Mouse (Mus musculus) cortical plate, adult 2 months (tissue): ENCODE data around the gene Bcap31. TPM values are rescaled to one million over a fixed set of nuclear protein-coding genes. Genes with fewer than 3 reads are reported as not detected.

Experiments
- H3K27ac ChIP-seq: fragments of 200-500 bp; 2 replicates; pipeline ENCODE4 v1.5.1; 2012; ENCODE audit warnings: low read length, control low read depth, inconsistent platforms; ENCODE audit not compliant: insufficient read depth
- H3K4me1 ChIP-seq: fragments of 200-500 bp; 2 replicates; pipeline ENCODE4 v1.6.1; 2011; ENCODE audit warnings: low read length; ENCODE audit not compliant: control insufficient read depth, insufficient read depth
- H3K4me3 ChIP-seq: fragments of 200-500 bp; 2 replicates; pipeline ENCODE4 v1.5.1; 2011; ENCODE audit warnings: mild to moderate bottlenecking, low read length, control low read depth; ENCODE audit not compliant: insufficient read depth
- CTCF ChIP-seq: fragments of 200-500 bp; IDR thresholded peaks from 2 replicates; pipeline ENCODE4 v1.5.1; 2011; ENCODE audit warnings: mild to moderate bottlenecking, control low read depth, low read length; ENCODE audit not compliant: insufficient read depth; ENCODE audit errors: extremely low read depth
- POLR2A ChIP-seq: fragments of 200-500 bp; IDR thresholded peaks from 2 replicates; pipeline ENCODE4 v1.6.1; 2011; ENCODE audit warnings: mild to moderate bottlenecking, low read length, control low read depth; ENCODE audit not compliant: insufficient read depth; ENCODE audit errors: extremely low read depth
- polyA plus RNA-seq: library from polyadenylated mRNA; depleted of rRNA; stranded (reverse); fragments of >200 nt; gene quantifications from 2 replicates; pipeline ENCODE4 v1.2.3, GENCODE M21; 2012

Gene Bcap31
- polyA plus RNA-seq, 1 experiment: 88.1 TPM

DNA sequence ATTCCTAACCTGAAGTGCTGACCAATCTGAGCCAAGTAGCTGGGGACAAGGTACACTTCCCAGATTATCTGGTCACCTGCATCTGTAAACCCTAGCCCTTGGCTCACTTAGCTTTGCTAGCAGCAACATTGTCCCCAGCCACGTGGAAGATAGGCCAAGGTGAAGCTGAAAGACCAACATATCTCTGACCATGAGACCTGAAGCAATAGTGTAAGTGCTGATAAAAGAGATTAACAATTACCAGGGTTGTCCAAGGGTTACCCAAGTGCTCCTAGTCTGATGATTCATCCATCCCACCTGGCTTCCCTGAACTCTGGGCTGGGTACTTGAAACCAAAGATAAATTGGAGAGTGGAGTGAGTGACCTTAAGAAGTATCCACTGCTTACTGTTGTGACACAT is 14.9 kb upstream of the Bcap31 start:
- no peak overlapping the region for H3K27ac ChIP-seq
- TF ChIP-seq POLR2A (no peak), CTCF (no peak)
- no peaks in the 10 kb centered on the region for H3K4me1 ChIP-seq
- no peak overlapping the region for H3K4me3 ChIP-seq

DNA sequence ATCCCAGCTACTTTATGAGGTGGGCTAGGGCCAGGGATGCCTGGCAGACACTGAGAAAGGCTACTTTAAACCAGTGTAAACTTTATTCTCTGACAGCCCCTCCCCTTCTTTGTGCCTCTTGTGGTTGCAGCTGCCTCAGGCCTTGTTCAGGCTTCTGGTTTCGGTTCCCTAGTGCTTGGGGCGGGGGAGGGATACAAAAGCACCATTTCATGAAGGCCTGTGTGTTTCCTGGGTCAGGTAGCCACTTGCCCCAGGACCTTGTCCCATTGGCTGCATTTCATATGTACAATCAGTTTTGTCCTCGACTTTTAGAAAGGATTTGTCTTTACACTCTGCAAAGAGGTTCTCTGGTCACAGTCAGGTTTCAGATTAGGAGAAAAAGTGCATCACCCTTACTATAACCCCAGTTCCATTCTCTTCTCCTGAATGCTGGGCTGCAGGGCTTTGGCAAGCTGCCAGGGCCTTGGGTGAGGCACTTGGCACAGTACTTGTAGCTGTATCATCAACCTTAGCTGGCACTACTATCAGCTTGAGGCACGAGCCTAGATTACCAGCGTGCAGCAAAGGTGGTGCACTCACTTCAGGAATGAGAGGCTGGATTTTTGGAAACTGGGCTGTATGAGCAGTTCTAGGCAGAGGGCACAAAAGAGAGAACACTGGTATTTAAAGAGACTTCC is 2.8 kb upstream of the Bcap31 start:
- Histone ChIP-seq H3K4me3 (no peak overlapping the region; the same call in 1 of the 2 replicates), H3K4me1 (0 out of 2 replicates have a peak, but pooled peaks cover 4% of the 10 kb centered on the region), H3K27ac (no peak overlapping the region)
- TF ChIP-seq CTCF: no peak
- TF ChIP-seq POLR2A: no peak

DNA sequence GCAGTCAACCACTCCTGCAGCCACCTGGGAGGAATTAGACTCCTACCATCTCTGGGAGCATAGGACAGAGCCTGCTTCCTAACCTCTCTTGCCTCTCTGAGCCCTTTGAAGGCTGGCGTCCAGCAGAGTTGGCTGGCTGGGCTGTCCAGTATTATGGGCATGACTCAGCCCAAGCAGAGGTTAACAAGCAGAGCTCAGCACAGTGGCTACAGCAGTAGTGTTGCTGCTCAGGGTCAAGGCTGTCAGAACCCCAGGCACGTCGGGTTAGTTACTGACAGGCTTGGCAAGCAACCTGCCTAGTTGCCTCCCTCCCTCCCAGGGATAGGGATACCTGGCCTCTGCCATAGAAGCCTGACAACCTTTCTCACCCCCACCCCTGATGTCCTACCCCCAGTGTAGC is 2.3 kb upstream of the Bcap31 start:
- TF ChIP-seq POLR2A (no peak), CTCF (no peak)
- 0 out of 2 replicates have a peak, but pooled peaks cover 4% of the 10 kb centered on the region for H3K4me1 ChIP-seq
- no peak overlapping the region; the same call in 1 of the 2 replicates for H3K4me3 ChIP-seq
- no peak overlapping the region for H3K27ac ChIP-seq

DNA sequence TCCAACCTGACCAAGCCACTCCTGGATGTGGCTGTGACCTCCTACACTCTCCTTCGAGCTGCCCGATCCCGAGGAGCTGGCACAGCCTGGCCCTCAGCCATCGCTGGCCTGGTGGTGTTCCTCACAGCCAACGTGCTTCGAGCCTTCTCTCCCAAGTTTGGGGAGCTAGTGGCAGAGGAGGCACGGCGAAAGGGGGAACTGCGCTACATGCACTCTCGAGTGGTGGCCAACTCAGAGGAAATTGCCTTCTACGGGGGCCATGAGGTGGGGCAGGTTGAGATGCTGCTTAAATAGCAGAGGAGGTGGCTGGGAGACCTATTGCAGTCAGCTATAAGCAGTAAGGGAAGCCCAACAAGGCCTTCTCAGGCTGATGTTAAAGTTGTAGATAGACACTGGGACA is 1.7 kb upstream of the Bcap31 start:
- Histone ChIP-seq H3K27ac (no peak overlapping the region), H3K4me1 (0 out of 2 replicates have a peak, but pooled peaks cover 4% of the 10 kb centered on the region), H3K4me3 (peak overlapping the region; percentile 69)
- TF ChIP-seq POLR2A: no peak
- no peak for TF ChIP-seq CTCF

DNA sequence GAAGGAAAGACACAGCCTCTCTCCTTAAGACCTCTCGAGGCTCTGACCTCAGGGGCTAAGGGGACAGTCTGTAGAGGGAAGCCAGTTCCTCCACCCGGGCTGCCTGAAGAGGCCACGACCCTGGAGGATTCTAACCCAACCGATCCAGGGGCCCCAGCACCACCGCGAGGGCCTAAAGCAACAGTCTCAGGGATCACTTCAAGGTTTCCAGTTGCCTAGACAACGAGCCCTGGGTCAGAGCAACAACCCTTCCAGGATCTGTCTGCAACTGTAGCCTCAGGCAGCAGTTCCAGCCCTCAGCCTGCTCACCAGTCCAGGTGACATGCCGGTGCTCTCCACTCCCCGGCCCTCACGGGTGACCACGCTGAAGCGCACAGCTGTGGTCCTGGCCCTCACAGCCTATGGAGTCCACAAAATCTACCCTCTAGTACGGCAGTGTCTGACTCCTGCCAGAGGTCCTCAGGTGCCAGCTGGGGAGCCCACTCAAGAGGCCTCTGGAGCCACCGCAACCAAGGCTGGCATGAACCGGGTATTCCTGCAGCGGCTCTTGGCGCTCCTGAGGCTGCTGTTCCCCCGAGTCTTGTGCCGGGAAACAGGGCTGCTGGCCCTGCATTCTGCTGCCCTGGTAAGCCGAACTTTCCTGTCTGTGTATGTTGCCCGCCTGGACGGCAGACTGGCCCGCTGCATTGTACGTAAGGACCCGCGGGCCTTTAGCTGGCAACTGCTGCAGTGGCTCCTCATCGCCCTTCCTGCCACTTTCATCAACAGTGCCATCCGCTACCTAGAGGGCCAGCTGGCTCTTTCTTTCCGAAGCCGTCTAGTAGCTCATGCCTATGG is 952 bp upstream of the Bcap31 start:
- Histone ChIP-seq H3K27ac (peak overlapping the region; percentile 76), H3K4me3 (peak overlapping the region; percentile 69), H3K4me1 (0 out of 2 replicates have a peak, but pooled peaks cover 4% of the 10 kb centered on the region)
- TF ChIP-seq POLR2A: 0 out of 2 replicates have a peak, but pooled peaks have one; percentile 3
- TF ChIP-seq CTCF: no peak

DNA sequence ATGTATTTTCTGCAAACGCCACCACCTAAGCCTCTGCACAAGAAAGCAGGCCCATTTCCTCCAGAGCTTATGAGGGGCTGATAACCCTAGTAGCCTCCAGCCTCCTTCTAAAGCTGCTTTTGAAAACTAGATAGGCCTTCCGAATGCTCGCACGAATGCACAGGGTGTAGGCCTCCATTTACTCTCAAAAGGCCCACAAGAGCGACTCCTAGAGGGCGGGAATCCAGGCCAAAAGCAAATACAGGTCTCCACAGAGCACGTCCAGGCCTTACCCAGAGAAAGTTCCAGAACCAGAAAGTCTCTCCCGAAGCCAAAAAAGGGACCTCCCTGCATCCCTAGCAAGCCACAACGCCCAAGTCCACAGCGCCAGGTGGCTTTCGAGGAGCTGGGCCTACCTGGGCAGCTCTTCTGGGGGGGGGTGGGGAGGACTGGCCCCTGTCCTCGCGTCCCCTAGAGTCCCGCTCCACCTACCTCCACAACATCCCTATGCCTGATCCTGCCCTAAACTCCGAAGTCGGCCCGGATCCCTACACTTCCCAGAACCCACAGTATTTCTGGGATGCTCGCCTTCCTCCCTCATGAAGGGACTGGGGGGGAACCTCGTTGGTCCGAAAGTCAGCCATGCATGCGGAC is 383 bp downstream of the Bcap31 start:
- H3K27ac ChIP-seq: no peak overlapping the region
- H3K4me1 ChIP-seq: 0 out of 2 replicates have a peak, but pooled peaks cover 4% of the 10 kb centered on the region
- TF ChIP-seq CTCF: no peak
- TF ChIP-seq POLR2A: no peak
- peak overlapping the region; percentile 69 for H3K4me3 ChIP-seq

DNA sequence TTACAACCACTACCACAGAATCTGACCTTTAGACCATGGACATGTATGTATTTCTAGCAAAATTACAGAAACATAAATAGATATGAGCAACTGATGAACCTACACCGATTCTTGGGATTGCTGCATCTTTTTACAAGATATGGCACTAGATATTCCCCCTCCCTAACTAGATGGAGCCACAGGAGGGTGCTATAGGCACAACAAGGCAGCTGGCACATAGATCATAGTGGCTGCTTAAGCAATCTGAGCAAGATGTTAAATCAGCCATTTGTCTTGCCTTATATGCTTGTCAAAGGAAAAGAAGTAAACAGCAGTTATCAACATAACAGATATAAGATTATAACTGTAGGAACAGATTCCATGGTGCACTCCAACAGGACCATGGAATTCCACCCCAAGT is 15.5 kb downstream of the Bcap31 start:
- no peak overlapping the region for H3K4me3 ChIP-seq
- TF ChIP-seq CTCF (peak; percentile 39), POLR2A (no peak)
- H3K4me1 ChIP-seq: no peaks in the 10 kb centered on the region
- no peak overlapping the region for H3K27ac ChIP-seq

DNA sequence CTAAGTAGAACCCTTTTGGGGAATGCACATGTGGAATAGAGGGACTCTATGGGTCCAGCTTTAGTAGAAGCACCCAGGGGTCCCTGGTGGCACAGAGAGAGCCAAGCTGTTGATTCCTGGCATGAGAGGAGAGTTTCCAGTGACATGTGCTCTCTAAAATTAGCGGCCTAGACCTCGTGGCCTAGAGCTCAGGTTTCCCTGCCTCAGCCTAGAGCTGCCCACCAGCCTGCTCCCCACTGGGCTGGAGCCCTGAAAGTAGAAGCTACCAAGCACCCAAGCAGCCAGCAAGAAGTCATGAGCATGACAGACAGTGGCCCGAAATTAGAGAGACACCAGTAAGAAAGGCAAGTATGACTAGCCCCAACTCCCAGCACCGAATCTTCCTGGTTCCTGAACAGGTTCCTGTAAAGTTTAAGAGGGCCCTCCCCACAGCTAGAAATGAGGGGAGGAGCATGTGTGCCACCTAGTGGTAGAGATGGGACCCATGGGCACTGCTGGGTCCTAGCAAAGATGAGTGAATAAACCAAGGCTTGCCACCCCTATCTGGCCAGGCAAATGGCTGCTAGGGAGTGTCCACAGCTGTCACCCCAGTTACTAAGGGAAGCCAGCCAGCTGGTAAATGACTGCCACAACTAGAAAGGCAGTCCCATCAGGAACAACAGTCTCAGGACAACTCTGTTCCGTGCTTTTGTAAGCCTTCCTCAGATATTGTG is 24.9 kb downstream of the Bcap31 start:
- Histone ChIP-seq H3K4me3 (no peak overlapping the region), H3K27ac (no peak overlapping the region), H3K4me1 (no peaks in the 10 kb centered on the region)
- TF ChIP-seq POLR2A: no peak
- peak; percentile 67 for TF ChIP-seq CTCF

DNA sequence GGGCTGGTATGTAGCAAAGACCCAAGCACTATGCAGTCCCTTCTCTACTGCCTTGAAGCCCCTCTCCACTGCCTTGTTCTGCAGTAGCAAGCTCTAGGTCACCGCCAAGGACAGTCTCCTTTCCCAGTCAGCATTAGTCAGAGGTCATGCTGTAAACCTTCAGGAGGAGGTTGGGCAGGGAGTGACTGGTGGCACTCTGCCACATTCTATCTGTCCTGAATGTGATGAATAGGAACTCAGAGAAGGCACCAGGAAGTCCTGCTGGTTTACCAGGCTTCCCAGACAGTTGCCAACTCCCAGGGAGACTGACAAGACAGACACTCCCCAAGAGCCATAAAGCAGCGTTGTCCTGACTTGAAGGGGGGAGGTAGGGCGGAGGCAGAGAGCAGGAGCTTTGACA is 30.3 kb downstream of the Bcap31 start:
- Histone ChIP-seq H3K27ac (no peak overlapping the region), H3K4me1 (no peaks in the 10 kb centered on the region), H3K4me3 (no peak overlapping the region)
- TF ChIP-seq POLR2A (no peak), CTCF (no peak)
